Mouse (Mus musculus) adipocyte (in vitro differentiated cells): ENCODE results near the gene Prss44.
A peak's percentile ranks its signal among the peaks of the same experiment; 100 is the strongest.

Experiments used
- DNase-seq: peaks from one replicate; pipeline ENCODE4 v3.0.0-alpha.2; 2016; ENCODE audit warnings: low spot score

The Prss44 gene

GRCm38 (mm10) chr9:110833021-110833420, 19.2 kb downstream of the Prss44 start:
- DNase-seq, result no peak

GRCm38 (mm10) chr9:110834411-110834810, 20.6 kb downstream of the Prss44 start, which contains the start of gene Prss45:
Gene Prss45 (plus strand): TSS chr9:110834588.
- DNase-seq, result no peak

- no peak for DNase-seq
Observed at GRCm38 (mm10) chr9:110834961-110835360, 21.2 kb downstream of the Prss44 start.

- DNase-seq, result peak; percentile 45
Observed at GRCm38 (mm10) chr9:110836112-110836511, 22.3 kb downstream of the Prss44 start.

GRCm38 (mm10) chr9:110840905-110841304, 27.1 kb downstream of the Prss44 start:
- DNase-seq, result no peak

GRCm38 (mm10) chr9:110841438-110841837, 27.6 kb downstream of the Prss44 start:
- peak; percentile 74 for DNase-seq

- DNase-seq, result no peak
Observed at GRCm38 (mm10) chr9:110844206-110844605, 30.4 kb downstream of the Prss44 start, which contains the start of gene Prss46. Gene Prss46 (plus strand): TSS chr9:110844506.

GRCm38 (mm10) chr9:110849162-110849561, 35.4 kb downstream of the Prss44 start:
- DNase-seq, result peak; percentile 23

GRCm38 (mm10) chr9:110855903-110856302, 42.1 kb downstream of the Prss44 start:
- DNase-seq, result no peak

GRCm38 (mm10) chr9:110856920-110857319, 43.1 kb downstream of the Prss44 start:
- no peak for DNase-seq

GRCm38 (mm10) chr9:110857781-110858472, 44.1 kb downstream of the Prss44 start, which contains the start of gene Prss50:
Gene Prss50 (plus strand): TSS chr9:110857967.
- DNase-seq, result no peak

GRCm38 (mm10) chr9:110858523-110858922, 44.7 kb downstream of the Prss44 start:
- DNase-seq, result no peak

- no peak for DNase-seq
Observed at GRCm38 (mm10) chr9:110858967-110859596, 45.3 kb downstream of the Prss44 start.

GRCm38 (mm10) chr9:110871030-110871429, 57.2 kb downstream of the Prss44 start:
- peak; percentile 73 for DNase-seq
